Comparison of ENCODE assay signal across 8 mouse cellular contexts in the genomic region with DNA sequence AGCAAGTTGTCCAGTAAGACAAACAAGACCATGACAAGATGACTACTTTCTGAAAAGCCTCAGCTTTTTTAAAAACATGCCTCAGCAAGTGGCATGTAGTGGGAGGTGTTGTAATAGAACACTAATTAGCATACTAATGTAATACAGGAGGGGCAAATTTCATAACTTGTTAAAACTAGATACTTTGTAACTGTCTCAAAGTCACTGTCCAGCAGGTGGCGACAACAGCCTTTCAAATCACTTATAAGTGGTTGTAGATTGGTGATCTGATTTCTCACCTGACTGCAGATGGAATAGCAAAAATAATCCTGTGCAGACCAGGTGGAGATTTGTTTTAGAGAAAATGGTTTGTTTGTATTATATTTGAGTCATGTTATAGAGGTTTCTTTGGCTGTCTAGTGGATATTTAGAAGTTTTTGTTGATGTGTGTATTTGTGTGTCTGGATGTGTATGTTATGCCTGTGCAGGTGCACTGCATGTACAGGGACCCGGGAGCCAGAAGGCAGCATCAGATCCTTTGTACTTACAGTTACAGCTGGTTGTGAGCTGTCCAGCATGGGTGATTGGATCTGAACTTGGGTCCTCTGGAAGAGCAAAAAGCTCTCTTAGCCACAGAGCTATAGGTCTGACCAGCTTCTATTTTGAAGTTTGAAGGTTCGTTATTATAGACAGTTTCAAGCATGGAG. TPM values are rescaled to one million over a fixed set of nuclear protein-coding genes. Genes with fewer than 3 reads are reported as not detected.
DNase-seq lines count a peak whose midpoint lies in the region; ATAC-seq and TF ChIP-seq lines count a peak whose summit lies in the region.

No protein-coding gene starts in this region.

- no peaks in the 10 kb centered on the region for H3K4me1 ChIP-seq in limb, embryonic 14.5 days (ENCODE audit: control insufficient read depth, insufficient read depth, low read length)
- H3K4me1 ChIP-seq in neural tube, embryonic 12.5 days, result no peaks in the 10 kb centered on the region

- ATAC-seq in limb, embryonic 14.5 days (ENCODE audit: low FRiP score, low read depth), result no peak; the same call in 1 of the 2 replicates
- ATAC-seq in neural tube, embryonic 12.5 days (ENCODE audit: low FRiP score, low read depth), result 0 out of 2 replicates have a peak, but pooled peaks have one; percentile 25

- H3K27ac ChIP-seq in limb, embryonic 14.5 days (replicated peaks; ENCODE audit: low read depth, low read length), result no peak overlapping the region
- no peak overlapping the region for H3K27ac ChIP-seq in neural tube, embryonic 12.5 days

- H3K9me3 ChIP-seq in limb, embryonic 14.5 days (ENCODE audit: control insufficient read depth, low read length), result no peaks in the 10 kb centered on the region
- H3K9me3 ChIP-seq in neural tube, embryonic 12.5 days, result no peaks in the 10 kb centered on the region

- no peak overlapping the region for H3K4me3 ChIP-seq in limb, embryonic 14.5 days (replicated peaks; ENCODE audit: low read length)
- no peak overlapping the region for H3K4me3 ChIP-seq in neural tube, embryonic 12.5 days

- WGBS in limb, embryonic 14.5 days, result 64% methylated on average over 3 of the region's 3 CpGs
- WGBS in neural tube, embryonic 12.5 days, result 65% methylated on average over 3 of the region's 3 CpGs

- no peak overlapping the region for H3K9ac ChIP-seq in limb, embryonic 14.5 days (ENCODE audit: low read depth, low read length, severe bottlenecking)
- H3K9ac ChIP-seq in neural tube, embryonic 12.5 days, result no peak overlapping the region

- H3K27me3 ChIP-seq in limb, embryonic 14.5 days (ENCODE audit: control insufficient read depth, insufficient read depth, low read length), result no peaks in the 10 kb centered on the region
- no peaks in the 10 kb centered on the region for H3K27me3 ChIP-seq in neural tube, embryonic 12.5 days (replicated peaks)

- H3K36me3 ChIP-seq in limb, embryonic 14.5 days (ENCODE audit: control insufficient read depth, insufficient read depth, low read length), result peaks cover 17% of the 10 kb centered on the region
- H3K36me3 ChIP-seq in neural tube, embryonic 12.5 days, result peaks cover 16% of the 10 kb centered on the region

- DNase-seq in 3T3-L1 (ENCODE audit: low read depth, low spot score), result peak; percentile 81
- peak; percentile 55 for DNase-seq in ES-CJ7 (ENCODE audit: low read depth, low spot score)
- peak; percentile 51 for DNase-seq in cerebellum, adult 8-10 months
- DNase-seq in frontal cortex, adult 2 months (ENCODE audit: extremely low spot score in 1 of 2, low spot score in 1 of 2), result peak; percentile 30 to 86
- peak; percentile 79 for DNase-seq in kidney, adult 9 months
- peak; percentile 87 for DNase-seq in limb, embryonic 14.5 days (ENCODE audit: low spot score)
- DNase-seq in urinary bladder, postnatal 25 days (ENCODE audit: low spot score), result peak; percentile 56

- no peak overlapping the region for H3K4me2 ChIP-seq in limb, embryonic 14.5 days (replicated peaks; ENCODE audit: low read depth, low read length, severe bottlenecking)
- H3K4me2 ChIP-seq in neural tube, embryonic 12.5 days (replicated peaks), result no peak overlapping the region

- no peak for TF ChIP-seq POLR2A in limb, embryonic 14.5 days (IDR thresholded peaks at IDR 0.05; ENCODE audit: borderline replicate concordance, extremely low read depth, insufficient read depth, insufficient read length)

RNA-seq across cellular contexts. Expression of gene Mrpl1, which starts 57.9 kb away (rescaled TPM):
- 10.1 and 10.6 TPM in 2 replicates for polyA plus RNA-seq in frontal cortex, adult 2 months (2012; rRNA removed)
- polyA plus RNA-seq in limb, embryonic 14.5 days (2012; rRNA removed), result 8.2 and 11.4 TPM in 2 replicates
- 17.5 and 19.3 TPM in 2 replicates for polyA plus RNA-seq in limb, embryonic 14.5 days (2014; fragmentation: Nextera tagmentation; extraction: Ambion mirVana)
- 17.2 and 20.8 TPM in 2 replicates for polyA plus RNA-seq in neural tube, embryonic 12.5 days (2016; fragmentation: Nextera tagmentation; extraction: Ambion mirVana)
